Mouse (Mus musculus) forebrain, embryonic 16.5 days (tissue): ENCODE results near the gene Olfr1367. TPM values are rescaled to one million over a fixed set of nuclear protein-coding genes. Genes with fewer than 3 reads are reported as not detected.
A peak's percentile ranks its signal among the peaks of the same experiment; 100 is the strongest.
"Not testable (repeated sequence)": the region's sequence is repeated elsewhere in the genome, so short reads cannot be mapped to it uniquely, and the experiment has no call there.

Source experiments
- ATAC-seq: fragments of 200-750 bp; cut with Nextera tagmentation; 2 replicates; pipeline ENCODE4 v1.8.0; 2017; ENCODE audit warnings: mild to moderate bottlenecking, moderate library complexity
- H3K27ac ChIP-seq: fragments of 300-500 bp; sonication (generic); 2 replicates; pipeline ENCODE4 v1.5.1; 2014; ENCODE audit warnings: low read length, control low read depth
- H3K27me3 ChIP-seq: fragments of 300-500 bp; sonication (generic); replicated peaks from 2 replicates; pipeline ENCODE4 v1.6.1; 2014; ENCODE audit warnings: low read length; ENCODE audit not compliant: control insufficient read depth, insufficient read depth
- H3K36me3 ChIP-seq: fragments of 300-500 bp; sonication (generic); 2 replicates; pipeline ENCODE4 v1.6.1; 2014; ENCODE audit not compliant: control insufficient read depth, insufficient read depth
- H3K4me1 ChIP-seq: fragments of 300-500 bp; sonication (generic); replicated peaks from 2 replicates; pipeline ENCODE4 v1.6.1; 2014; ENCODE audit warnings: low read length; ENCODE audit not compliant: control insufficient read depth, insufficient read depth
- H3K4me2 ChIP-seq: fragments of 300-500 bp; sonication (generic); 2 replicates; pipeline ENCODE4 v1.6.1; 2014; ENCODE audit warnings: mild to moderate bottlenecking, low read length, control low read depth
- H3K4me3 ChIP-seq: fragments of 300-500 bp; sonication (generic); replicated peaks from 2 replicates; pipeline ENCODE4 v1.5.1; 2014; ENCODE audit warnings: mild to moderate bottlenecking, low read length, control low read depth
- H3K9ac ChIP-seq: fragments of 300-500 bp; sonication (generic); replicated peaks from 2 replicates; pipeline ENCODE4 v1.6.1; 2014; ENCODE audit warnings: low read depth, low read length, control low read depth
- H3K9me3 ChIP-seq: fragments of 300-500 bp; sonication (generic); 2 replicates; pipeline ENCODE4 v1.6.1; 2016; ENCODE audit warnings: low read length; ENCODE audit not compliant: control insufficient read depth
- WGBS: fragments of 180-500 bp; shearing (Covaris S2); extraction: QIAGEN DNeasy Blood & Tissue Kit; methylation state at CpG from one replicate; pipeline ENCODE4 v1.1.7; 2014; 5-methylcytosine and 5-hydroxymethylcytosine counted together
- microRNA-seq: library from miRNA; unstranded; fragments of <30 nt; microRNA quantifications from one replicate; pipeline ENCODE4, GENCODE M21; 2017
- polyA plus RNA-seq: library from polyadenylated mRNA; unstranded; fragments of >200 nt; fragmentation: Nextera tagmentation; extraction: Ambion mirVana; gene quantifications from 2 replicates; pipeline ENCODE4 v1.2.1, GENCODE M21; 2015

Gene Olfr1367
- polyA plus RNA-seq, 1 experiment from 2014 or later, result not detected

DNA sequence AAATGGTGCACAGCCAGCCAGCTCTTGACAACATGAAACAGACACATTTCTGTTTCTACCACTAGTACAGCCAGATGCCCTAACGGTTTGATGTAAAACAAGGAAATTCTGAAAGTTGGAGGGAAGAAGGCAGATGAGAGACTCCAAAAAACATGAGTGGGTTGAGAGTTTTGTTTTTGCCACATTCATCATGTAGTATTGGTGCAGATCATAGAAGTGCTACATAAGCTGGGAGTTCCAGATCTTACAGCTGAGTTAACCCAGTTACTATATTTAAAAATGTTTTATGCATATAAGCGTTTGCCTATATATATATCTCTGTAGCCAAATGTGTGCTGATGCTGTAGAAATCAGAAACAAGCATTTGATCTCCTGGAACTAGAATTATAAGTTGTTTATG is 26.0 kb downstream of the Olfr1367 start:
- WGBS, result 93% methylated on average over 2 of the region's 2 CpGs
- no peak overlapping the region for H3K4me3 ChIP-seq
- H3K36me3 ChIP-seq, result peaks cover 19% of the 10 kb centered on the region
- no peaks in the 10 kb centered on the region for H3K9me3 ChIP-seq
- H3K27me3 ChIP-seq, result no peaks in the 10 kb centered on the region
- no peaks in the 10 kb centered on the region for H3K4me1 ChIP-seq
- no peak for ATAC-seq
- no peak overlapping the region for H3K27ac ChIP-seq
- H3K4me2 ChIP-seq, result no peak overlapping the region
- H3K9ac ChIP-seq, result no peak overlapping the region

DNA sequence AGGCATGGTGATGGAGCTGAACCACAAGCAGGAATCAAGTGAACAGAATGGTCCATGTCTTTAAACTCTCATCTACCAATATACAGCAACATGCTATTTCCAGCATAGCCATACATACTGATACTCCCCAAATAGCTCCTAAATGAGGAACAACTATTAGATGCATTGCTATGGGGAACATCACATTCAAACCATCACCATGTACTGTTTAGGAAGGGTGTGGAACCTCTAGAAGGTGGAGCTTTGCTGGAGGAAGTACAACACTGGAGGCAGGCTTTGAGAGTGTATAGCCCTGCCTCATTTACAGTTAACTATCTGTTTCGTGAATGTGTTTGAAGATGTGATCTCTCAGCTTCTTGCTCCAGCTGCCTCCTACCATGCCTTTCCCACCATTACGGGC is 31.1 kb downstream of the Olfr1367 start:
- Histone ChIP-seq H3K4me3 (no peak overlapping the region), H3K27ac (no peak overlapping the region), H3K36me3 (no peaks in the 10 kb centered on the region), H3K9ac (no peak overlapping the region), H3K4me2 (no peak overlapping the region), H3K4me1 (no peaks in the 10 kb centered on the region), H3K9me3 (no peaks in the 10 kb centered on the region), H3K27me3 (no peaks in the 10 kb centered on the region)
- 93% methylated on average over 2 of the region's 2 CpGs for WGBS
- ATAC-seq, result no peak

DNA sequence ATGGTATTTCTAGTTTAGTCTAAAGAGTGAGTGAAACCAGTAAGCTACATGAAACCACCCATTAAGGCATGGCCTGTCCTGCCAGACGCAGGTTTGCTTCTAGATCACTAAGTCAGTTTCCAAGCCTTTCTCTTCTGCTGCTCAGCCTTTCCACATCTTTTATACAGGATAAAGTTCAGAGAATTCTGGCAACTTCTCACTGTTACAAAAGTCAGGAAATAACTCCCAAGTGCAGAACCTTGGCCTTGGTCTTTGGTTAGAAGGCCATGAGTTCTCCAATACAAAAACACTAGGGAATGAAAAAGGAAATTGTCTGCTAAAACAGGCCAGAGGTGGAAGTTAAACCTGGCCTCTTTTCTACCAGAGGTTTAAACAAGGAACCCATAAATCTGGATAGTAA is 48.5 kb downstream of the Olfr1367 start:
- peaks cover 11% of the 10 kb centered on the region for H3K4me1 ChIP-seq
- no peaks in the 10 kb centered on the region for H3K9me3 ChIP-seq
- H3K4me2 ChIP-seq, result no peak overlapping the region
- H3K4me3 ChIP-seq, result no peak overlapping the region
- no peak for ATAC-seq
- H3K9ac ChIP-seq, result no peak overlapping the region
- no peak overlapping the region for H3K27ac ChIP-seq
- H3K36me3 ChIP-seq, result peaks cover 50% of the 10 kb centered on the region
- no peaks in the 10 kb centered on the region for H3K27me3 ChIP-seq
- 91% methylated on average over 1 of the region's 1 CpGs for WGBS

DNA sequence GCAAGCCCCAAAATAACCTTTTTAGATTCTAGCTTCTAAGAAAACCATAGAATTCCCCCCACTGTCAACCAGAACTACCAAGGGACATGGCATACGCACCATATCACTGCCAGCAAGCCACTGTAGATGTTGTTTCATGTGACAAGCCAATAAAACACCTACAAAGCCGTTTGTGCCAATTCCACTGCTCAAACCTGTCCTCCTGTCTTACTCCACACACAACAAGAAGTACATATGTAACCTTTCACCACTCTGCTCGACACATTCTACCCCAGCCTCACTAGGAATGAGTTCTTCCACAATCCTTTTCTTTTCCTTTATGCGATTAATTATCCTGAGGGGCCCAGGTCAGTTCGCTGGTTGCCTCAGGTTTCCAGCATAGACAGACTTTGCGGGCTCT is 48.9 kb downstream of the Olfr1367 start:
- H3K36me3 ChIP-seq, result peaks cover 46% of the 10 kb centered on the region
- 0 out of 2 replicates have a peak, but pooled peaks have one; percentile 6 for ATAC-seq
- H3K9ac ChIP-seq, result no peak overlapping the region
- no peaks in the 10 kb centered on the region for H3K9me3 ChIP-seq
- peaks cover 13% of the 10 kb centered on the region for H3K4me1 ChIP-seq
- no peak overlapping the region for H3K27ac ChIP-seq
- no peak overlapping the region for H3K4me3 ChIP-seq
- no peaks in the 10 kb centered on the region for H3K27me3 ChIP-seq
- no peak overlapping the region for H3K4me2 ChIP-seq
- WGBS, result 96% methylated on average over 6 of the region's 6 CpGs

DNA sequence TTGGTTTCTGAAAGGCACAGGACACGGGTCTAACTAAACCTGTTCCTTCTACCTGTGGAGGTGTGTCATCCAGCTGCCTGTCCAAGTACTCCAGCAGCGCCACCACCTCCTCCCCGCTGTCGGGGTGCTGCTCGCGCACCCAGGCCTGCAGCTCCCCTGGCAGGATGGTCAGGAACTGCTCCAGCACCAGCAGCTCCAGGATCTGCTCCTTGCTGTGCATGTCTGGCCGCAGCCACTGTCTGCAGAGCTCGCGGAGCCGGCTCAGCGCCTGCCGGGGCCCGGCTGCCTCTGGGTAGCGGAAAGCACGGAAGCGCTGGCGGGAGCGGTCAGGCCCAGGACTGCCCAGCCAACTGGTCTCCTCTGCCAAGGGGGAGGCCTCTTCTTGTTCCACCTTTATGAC is 49.3 kb downstream of the Olfr1367 start:
- Histone ChIP-seq H3K36me3 (peaks cover 42% of the 10 kb centered on the region), H3K4me1 (peaks cover 17% of the 10 kb centered on the region)
- not testable (repeated sequence) for H3K27ac ChIP-seq, H3K9ac ChIP-seq, H3K4me3 ChIP-seq, H3K27me3 ChIP-seq, H3K9me3 ChIP-seq, H3K4me2 ChIP-seq
- peak; percentile 26; the same call in 1 of the 2 replicates for ATAC-seq
- WGBS, result 96% methylated on average over 13 of the region's 18 CpGs

DNA sequence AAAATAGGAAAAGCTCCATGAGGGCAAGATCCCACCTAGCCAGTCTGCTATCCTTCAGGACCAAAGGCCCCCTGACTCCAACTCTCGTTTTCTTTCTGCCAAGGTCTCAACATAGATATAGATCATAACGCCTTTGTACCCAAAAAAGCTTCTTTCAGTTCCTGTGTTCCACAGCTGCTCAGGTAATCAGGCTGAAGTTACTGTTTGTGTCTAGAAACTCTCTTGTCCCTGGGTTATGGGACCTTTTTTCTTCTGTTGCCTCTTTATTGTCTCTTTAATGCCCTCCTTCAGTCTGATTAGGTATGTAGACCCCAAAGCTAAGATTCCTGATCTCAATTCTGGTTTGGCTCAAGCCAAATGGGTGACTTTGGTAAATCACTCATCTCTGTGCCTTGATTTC is 50.8 kb downstream of the Olfr1367 start:
- Histone ChIP-seq H3K4me3 (no peak overlapping the region), H3K4me1 (peaks cover 24% of the 10 kb centered on the region), H3K9me3 (no peaks in the 10 kb centered on the region), H3K27ac (no peak overlapping the region), H3K4me2 (no peak overlapping the region), H3K36me3 (peaks cover 30% of the 10 kb centered on the region), H3K27me3 (no peaks in the 10 kb centered on the region), H3K9ac (no peak overlapping the region)
- 92% methylated on average over 2 of the region's 2 CpGs for WGBS
- no peak for ATAC-seq

Small RNA genes lying within 50 kb of the gene (microRNA-seq; reads per million reads assigned to microRNA genes)
- gene Mir6942, result not detected

Other genes with a start within 250 kb of the Olfr1367 start
- not detected in 2 replicates for gene Olfr1369-ps1, start 235.4 kb upstream of the Olfr1367 start, polyA plus RNA-seq
- not detected in 2 replicates for gene Olfr263, start 217.3 kb upstream of the Olfr1367 start, polyA plus RNA-seq
- not detected in 2 replicates for gene Olfr1368, start 201.0 kb upstream of the Olfr1367 start, polyA plus RNA-seq
- 89.7 and 96.6 TPM in 2 replicates for gene Trim27, start 167.5 kb upstream of the Olfr1367 start, polyA plus RNA-seq
- gene Gpx5, start 54.2 kb upstream of the Olfr1367 start, polyA plus RNA-seq, result not detected in 2 replicates
- not detected in 2 replicates for gene Gpx6, start 34.8 kb upstream of the Olfr1367 start, polyA plus RNA-seq
- gene Zscan12, start 15.9 kb downstream of the Olfr1367 start, polyA plus RNA-seq, result 15.5 and 16.1 TPM in 2 replicates
- gene Zkscan3, start 55.8 kb downstream of the Olfr1367 start, polyA plus RNA-seq, result 92.6 and 93.3 TPM in 2 replicates
- 2.0 and 3.4 TPM in 2 replicates for gene Pgbd1, start 94.1 kb downstream of the Olfr1367 start, polyA plus RNA-seq
- gene Zscan26, start 106.8 kb downstream of the Olfr1367 start, polyA plus RNA-seq, result 16.2 and 22.1 TPM in 2 replicates
- 2.8 and 4.3 TPM in 2 replicates for gene Nkapl, start 121.6 kb downstream of the Olfr1367 start, polyA plus RNA-seq
- gene Zkscan4, start 132.0 kb downstream of the Olfr1367 start, polyA plus RNA-seq, result 10.1 and 10.7 TPM in 2 replicates
- gene Gm10065, start 132.5 kb downstream of the Olfr1367 start, polyA plus RNA-seq, result not detected in 2 replicates
- 0.35 and 0.48 TPM in 2 replicates for gene AK157302, start 148.3 kb downstream of the Olfr1367 start, polyA plus RNA-seq
- 7.4 and 8.0 TPM in 2 replicates for gene Gm11273, start 154.5 kb downstream of the Olfr1367 start, polyA plus RNA-seq
- 6.9 and 8.0 TPM in 2 replicates for gene Zkscan8, start 184.2 kb downstream of the Olfr1367 start, polyA plus RNA-seq
- gene Olfr1366, start 195.9 kb downstream of the Olfr1367 start, polyA plus RNA-seq, result 0.15 and 0.29 TPM in 2 replicates
- 0.07 TPM in 1 of 2 replicates, not detected in the other for gene Olfr1535, start 213.0 kb downstream of the Olfr1367 start, polyA plus RNA-seq
- gene Olfr1364, start 234.8 kb downstream of the Olfr1367 start, polyA plus RNA-seq, result not detected in 2 replicates